Mouse (Mus musculus): ENCODE data around the gene Apoc1. TPM values are rescaled to one million over a fixed set of nuclear protein-coding genes. Genes with fewer than 3 reads are reported as not detected.

Apoc1 gene
- polyA plus RNA-seq, 1 experiment from 2014 or later: 14.6 TPM

DNA sequence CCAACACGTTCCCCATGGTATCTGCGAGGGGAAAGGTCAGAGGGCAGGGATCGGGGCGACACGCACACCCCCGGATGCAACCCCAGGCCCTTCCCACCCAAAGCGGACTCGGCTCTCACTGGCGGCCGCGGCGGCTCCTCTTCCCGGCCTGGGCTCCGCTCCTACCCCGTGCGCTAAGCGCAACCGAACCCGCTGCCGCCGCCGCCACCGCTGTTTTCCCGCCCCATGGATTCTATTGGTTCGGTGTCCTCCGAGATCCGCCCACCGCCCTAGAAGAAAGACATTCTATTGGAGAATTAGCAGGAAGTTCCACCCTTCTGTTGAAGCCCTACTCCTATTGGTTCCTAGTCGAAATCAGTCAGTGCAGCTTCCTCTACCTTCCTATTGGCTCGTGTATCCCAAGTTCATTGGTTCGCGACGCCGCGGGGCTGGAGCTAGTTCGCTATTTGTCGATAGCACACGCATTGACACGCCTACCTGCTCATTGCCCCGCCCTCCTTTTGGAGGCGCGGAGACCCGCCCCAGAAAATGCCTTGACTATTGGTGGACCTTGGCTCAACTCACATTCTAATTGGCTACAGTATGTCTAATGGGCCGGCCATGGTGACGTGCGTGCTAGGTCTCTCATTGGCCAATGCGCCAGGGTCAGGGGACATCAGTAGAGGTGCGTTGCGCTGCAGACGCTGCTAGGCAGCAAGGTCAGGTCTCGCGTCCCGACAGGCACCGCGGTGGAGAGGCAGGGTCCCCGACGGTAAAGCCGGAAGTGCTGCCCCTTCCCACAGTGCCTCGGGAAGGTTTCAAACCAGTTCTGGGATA is 23.0 kb upstream of the Apoc1 start, which contains the start of gene Tomm40:
Gene Tomm40, minus strand, starts transcription at position 200 of the 816 bp plus-strand sequence.
- Histone ChIP-seq H3K36me3 (ENCODE audit: control insufficient read depth, insufficient read depth, low read length) (peaks cover 68% of the 10 kb centered on the region), H3K4me2 (ENCODE audit: low read length) (peak within 1 kb of the TSS; percentile 77), H3K27ac (replicated peaks in 1 of 2; ENCODE audit: control insufficient read depth in 1 of 2, insufficient read depth in 1 of 2, low read depth in 2 of 2, low read length in 2 of 2) (peak within 1 kb of the TSS; percentile 80 to 81), H3K4me1 (ENCODE audit: control insufficient read depth in 2 of 2, insufficient read depth in 2 of 2, low read length in 2 of 2) (peaks cover 3 to 19% of the 10 kb centered on the region in 2 experiments), H3K27me3 (ENCODE audit: control insufficient read depth, insufficient read depth, low read length) (no peaks in the 10 kb centered on the region), H3K9ac (ENCODE audit: low read length) (peak within 1 kb of the TSS; percentile 95), H3K9me3 (ENCODE audit: control insufficient read depth, low read length) (peaks cover 1% of the 10 kb centered on the region; the same call in 1 of the 2 replicates), H3K4me3 (ENCODE audit: control insufficient read depth in 1 of 2, insufficient read depth in 1 of 2, low read depth in 1 of 2, low read length in 2 of 2) (peak within 1 kb of the TSS; percentile 89 to 98)
- WGBS: 0% methylated on average over 58 of the region's 59 CpGs
- ATAC-seq (ENCODE audit: insufficient number of reproducible peaks, insufficient read depth, low FRiP score, low read depth): peak; percentile 99

- peaks cover 70% of the 10 kb centered on the region for H3K36me3 ChIP-seq (ENCODE audit: control insufficient read depth, insufficient read depth, low read length)
These were observed 22.4 kb upstream of the Apoc1 start for GRCm38 (mm10) chr7:19714836-19715235.

GRCm38 (mm10) chr7:19713598-19713997 is 21.1 kb upstream of the Apoc1 start:
- WGBS: 88% methylated on average over 9 of the region's 9 CpGs
- Histone ChIP-seq H3K27me3 (ENCODE audit: control insufficient read depth, insufficient read depth, low read length) (no peaks in the 10 kb centered on the region), H3K9ac (ENCODE audit: low read length) (no peak overlapping the region), H3K4me3 (ENCODE audit: control insufficient read depth in 1 of 2, insufficient read depth in 1 of 2, low read depth in 1 of 2, low read length in 2 of 2) (no peak overlapping the region), H3K4me1 (ENCODE audit: control insufficient read depth in 2 of 2, insufficient read depth in 2 of 2, low read length in 2 of 2) (peaks cover 3 to 19% of the 10 kb centered on the region in 2 experiments), H3K9me3 (ENCODE audit: control insufficient read depth, low read length) (no peaks in the 10 kb centered on the region), H3K36me3 (ENCODE audit: control insufficient read depth, insufficient read depth, low read length) (peaks cover 70% of the 10 kb centered on the region), H3K4me2 (ENCODE audit: low read length) (no peak overlapping the region), H3K27ac (replicated peaks in 1 of 2; ENCODE audit: control insufficient read depth in 1 of 2, insufficient read depth in 1 of 2, low read depth in 2 of 2, low read length in 2 of 2) (no peak overlapping the region)
- no peak for ATAC-seq (ENCODE audit: insufficient number of reproducible peaks, insufficient read depth, low FRiP score, low read depth)

More at GRCm38 (mm10) chr7:19714836-19715235, 22.4 kb upstream of the Apoc1 start:
- Histone ChIP-seq H3K9me3 (ENCODE audit: control insufficient read depth, low read length) (no peaks in the 10 kb centered on the region), H3K4me2 (ENCODE audit: low read length) (peak overlapping the region; percentile 71), H3K4me1 (ENCODE audit: control insufficient read depth in 2 of 2, insufficient read depth in 2 of 2, low read length in 2 of 2) (peaks cover 3 to 19% of the 10 kb centered on the region in 2 experiments), H3K4me3 (ENCODE audit: control insufficient read depth in 1 of 2, insufficient read depth in 1 of 2, low read depth in 1 of 2, low read length in 2 of 2) (peak overlapping the region; percentile 89 to 98), H3K27me3 (ENCODE audit: control insufficient read depth, insufficient read depth, low read length) (no peaks in the 10 kb centered on the region), H3K9ac (ENCODE audit: low read length) (peak overlapping the region; percentile 95), H3K27ac (replicated peaks in 1 of 2; ENCODE audit: control insufficient read depth in 1 of 2, insufficient read depth in 1 of 2, low read depth in 2 of 2, low read length in 2 of 2) (peak overlapping the region; percentile 80 to 81)
- no peak for ATAC-seq (ENCODE audit: insufficient number of reproducible peaks, insufficient read depth, low FRiP score, low read depth)
- WGBS: under 1% methylated on average over 31 of the region's 39 CpGs

DNA sequence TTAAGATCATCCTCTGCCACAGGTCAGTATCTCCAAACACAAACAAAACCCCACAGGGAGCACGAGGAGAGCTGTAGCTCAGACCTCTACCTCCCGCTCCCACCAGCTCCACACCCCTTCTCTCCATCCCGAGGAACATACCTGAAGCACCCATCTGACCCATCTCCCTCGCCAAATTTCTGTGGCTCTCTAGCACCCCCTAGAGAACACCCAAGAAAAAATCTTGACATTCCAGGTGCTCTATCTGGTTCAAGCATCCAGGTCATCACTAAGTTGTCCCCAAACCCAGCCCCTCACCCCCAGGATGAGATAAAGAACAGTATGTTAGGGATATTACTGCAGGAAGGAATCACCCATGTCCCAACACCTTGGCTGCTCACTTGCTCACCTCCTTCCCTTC is 20.7 kb upstream of the Apoc1 start:
- 53% methylated on average over 4 of the region's 4 CpGs for WGBS
- H3K27ac ChIP-seq (replicated peaks in 1 of 2; ENCODE audit: control insufficient read depth in 1 of 2, insufficient read depth in 1 of 2, low read depth in 2 of 2, low read length in 2 of 2): no peak overlapping the region
- H3K9ac ChIP-seq (ENCODE audit: low read length): no peak overlapping the region
- peaks cover 3 to 19% of the 10 kb centered on the region in 2 experiments for H3K4me1 ChIP-seq (ENCODE audit: control insufficient read depth in 2 of 2, insufficient read depth in 2 of 2, low read length in 2 of 2)
- H3K4me3 ChIP-seq (ENCODE audit: control insufficient read depth in 1 of 2, insufficient read depth in 1 of 2, low read depth in 1 of 2, low read length in 2 of 2): no peak overlapping the region
- H3K9me3 ChIP-seq (ENCODE audit: control insufficient read depth, low read length): no peaks in the 10 kb centered on the region
- peaks cover 69% of the 10 kb centered on the region for H3K36me3 ChIP-seq (ENCODE audit: control insufficient read depth, insufficient read depth, low read length)
- H3K4me2 ChIP-seq (ENCODE audit: low read length): no peak overlapping the region
- ATAC-seq (ENCODE audit: insufficient number of reproducible peaks, insufficient read depth, low FRiP score, low read depth): no peak
- no peaks in the 10 kb centered on the region for H3K27me3 ChIP-seq (ENCODE audit: control insufficient read depth, insufficient read depth, low read length)

- Histone ChIP-seq H3K27me3 (ENCODE audit: control insufficient read depth, insufficient read depth, low read length) (no peaks in the 10 kb centered on the region), H3K9me3 (ENCODE audit: control insufficient read depth, low read length) (no peaks in the 10 kb centered on the region), H3K27ac (replicated peaks in 1 of 2; ENCODE audit: control insufficient read depth in 1 of 2, insufficient read depth in 1 of 2, low read depth in 2 of 2, low read length in 2 of 2) (no peak overlapping the region), H3K4me1 (ENCODE audit: control insufficient read depth in 2 of 2, insufficient read depth in 2 of 2, low read length in 2 of 2) (peaks cover 3 to 19% of the 10 kb centered on the region in 2 experiments), H3K9ac (ENCODE audit: low read length) (no peak overlapping the region), H3K4me3 (ENCODE audit: control insufficient read depth in 1 of 2, insufficient read depth in 1 of 2, low read depth in 1 of 2, low read length in 2 of 2) (no peak overlapping the region), H3K4me2 (ENCODE audit: low read length) (no peak overlapping the region), H3K36me3 (ENCODE audit: control insufficient read depth, insufficient read depth, low read length) (peaks cover 71% of the 10 kb centered on the region)
- 76% methylated on average over 4 of the region's 4 CpGs for WGBS
- ATAC-seq (ENCODE audit: insufficient number of reproducible peaks, insufficient read depth, low FRiP score, low read depth): no peak
These were observed 20.0 kb upstream of the Apoc1 start for GRCm38 (mm10) chr7:19712414-19712813.

GRCm38 (mm10) chr7:19710650-19711049 is 18.2 kb upstream of the Apoc1 start:
- ATAC-seq (ENCODE audit: insufficient number of reproducible peaks, insufficient read depth, low FRiP score, low read depth): no peak
- peaks cover 77% of the 10 kb centered on the region for H3K36me3 ChIP-seq (ENCODE audit: control insufficient read depth, insufficient read depth, low read length)

DNA sequence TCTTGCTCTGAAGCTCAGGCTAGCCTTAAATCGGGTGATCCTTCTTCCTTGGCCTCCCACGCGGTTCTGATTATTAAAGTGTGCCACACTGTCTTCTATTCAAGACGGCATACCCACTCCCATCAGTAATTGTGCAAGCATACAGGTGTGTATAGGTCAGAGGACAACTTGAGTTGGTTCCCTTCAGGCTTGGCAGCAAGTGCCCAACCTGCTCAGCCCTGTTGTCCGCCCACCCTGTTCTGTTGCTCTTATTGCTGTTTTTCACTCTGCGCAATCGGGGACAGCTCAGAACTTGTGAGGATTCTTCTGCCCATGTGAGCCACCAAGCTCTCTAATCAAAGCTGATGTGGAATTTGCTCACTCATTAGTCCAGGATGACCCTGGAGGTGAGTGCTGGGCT is 12.8 kb upstream of the Apoc1 start:
- ATAC-seq (ENCODE audit: insufficient number of reproducible peaks, insufficient read depth, low FRiP score, low read depth): no peak
- WGBS: 94% methylated on average over 7 of the region's 7 CpGs
- no peaks in the 10 kb centered on the region for H3K27me3 ChIP-seq (ENCODE audit: control insufficient read depth, insufficient read depth, low read length)
- no peak overlapping the region for H3K9ac ChIP-seq (ENCODE audit: low read length)
- H3K36me3 ChIP-seq (ENCODE audit: control insufficient read depth, insufficient read depth, low read length): peaks cover 77% of the 10 kb centered on the region
- H3K9me3 ChIP-seq (ENCODE audit: control insufficient read depth, low read length): no peaks in the 10 kb centered on the region
- H3K4me2 ChIP-seq (ENCODE audit: low read length): no peak overlapping the region
- peaks cover 4 to 12% of the 10 kb centered on the region in 2 experiments; a peak in 3 of 4 replicates for H3K4me1 ChIP-seq (ENCODE audit: control insufficient read depth in 2 of 2, insufficient read depth in 2 of 2, low read length in 2 of 2)
- H3K4me3 ChIP-seq (ENCODE audit: control insufficient read depth in 1 of 2, insufficient read depth in 1 of 2, low read depth in 1 of 2, low read length in 2 of 2): no peak overlapping the region
- no peak overlapping the region for H3K27ac ChIP-seq (replicated peaks in 1 of 2; ENCODE audit: control insufficient read depth in 1 of 2, insufficient read depth in 1 of 2, low read depth in 2 of 2, low read length in 2 of 2)

More at GRCm38 (mm10) chr7:19710650-19711049, 18.2 kb upstream of the Apoc1 start:
- 90% methylated on average over 10 of the region's 10 CpGs for WGBS
- H3K27ac ChIP-seq (replicated peaks in 1 of 2; ENCODE audit: control insufficient read depth in 1 of 2, insufficient read depth in 1 of 2, low read depth in 2 of 2, low read length in 2 of 2): no peak overlapping the region
- no peaks in the 10 kb centered on the region for H3K9me3 ChIP-seq (ENCODE audit: control insufficient read depth, low read length)
- H3K9ac ChIP-seq (ENCODE audit: low read length): no peak overlapping the region
- no peak overlapping the region for H3K4me3 ChIP-seq (ENCODE audit: control insufficient read depth in 1 of 2, insufficient read depth in 1 of 2, low read depth in 1 of 2, low read length in 2 of 2)
- H3K4me2 ChIP-seq (ENCODE audit: low read length): no peak overlapping the region
- peaks cover 3 to 13% of the 10 kb centered on the region in 2 experiments for H3K4me1 ChIP-seq (ENCODE audit: control insufficient read depth in 2 of 2, insufficient read depth in 2 of 2, low read length in 2 of 2)
- H3K27me3 ChIP-seq (ENCODE audit: control insufficient read depth, insufficient read depth, low read length): no peaks in the 10 kb centered on the region

Data from heart, embryonic 14.5 days (tissue).